Mouse (Mus musculus) heart, adult 2 months (tissue): ENCODE measurements around the gene Copb2.

Source experiments
- CTCF ChIP-seq: fragments of 200-600 bp; IDR thresholded peaks from 2 replicates; pipeline ENCODE4 v1.8.1; 2022; ENCODE audit warnings: antibody characterized with exemption, mild to moderate bottlenecking, moderate library complexity
- POLR2A ChIP-seq: fragments of 200-500 bp; IDR thresholded peaks from 2 replicates; pipeline ENCODE4 v1.6.1; 2011; ENCODE audit warnings: mild to moderate bottlenecking, low read depth, low read length, control low read depth; ENCODE audit not compliant: insufficient read depth

- TF ChIP-seq CTCF (no peak), POLR2A (no peak)
Observed at GRCm38 (mm10) chr9:98604896-98605295, 41.4 kb downstream of the Copb2 start.
